Mouse (Mus musculus) MEL (cell line): ENCODE results near the gene Cops2. TPM values are rescaled to one million over a fixed set of nuclear protein-coding genes. Genes with fewer than 3 reads are reported as not detected.

ENCODE experiments used
- DNase-seq: peaks from one replicate; pipeline ENCODE4 v3.0.0; 2011; ENCODE audit warnings: low read depth, low spot score
- H3K27ac ChIP-seq: 2 replicates; pipeline ENCODE4 v1.5.1; 2012; ENCODE audit warnings: low read depth, mild to moderate bottlenecking, control low read depth, low read length, moderate library complexity; ENCODE audit not compliant: control insufficient read depth
- H3K27me3 ChIP-seq, 2 experiments: fragments of 150-350 bp in 1 of 2; sonication (generic) in 1 of 2; 2 replicates each; pipeline ENCODE4 v1.6.1; 2012; ENCODE audit warnings: low read length in 2 of 2, mild to moderate bottlenecking in 2 of 2, improper control_type of control experiment in 1 of 2, moderate library complexity in 1 of 2; ENCODE audit not compliant: insufficient read depth in 2 of 2, control insufficient read depth in 1 of 2
- H3K36me3 ChIP-seq, 2 experiments: 2 replicates each; pipeline ENCODE4 v1.6.1; 2012 to 2014; ENCODE audit warnings: low read length in 2 of 2, improper control_type of control experiment in 1 of 2, inconsistent platforms in 1 of 2, mild to moderate bottlenecking in 1 of 2; ENCODE audit not compliant: insufficient read depth in 2 of 2, control insufficient read depth in 1 of 2
- H3K4me1 ChIP-seq, 2 experiments: fragments of 150-350 bp in 1 of 2; sonication (generic) in 1 of 2; 2 replicates each; pipeline ENCODE4 v1.6.1; 2012; ENCODE audit warnings: low read length in 2 of 2, improper control_type of control experiment in 1 of 2, mild to moderate bottlenecking in 1 of 2; ENCODE audit not compliant: insufficient read depth in 2 of 2, control insufficient read depth in 1 of 2
- H3K4me3 ChIP-seq, 2 experiments: fragments of 150-350 bp in 1 of 2; sonication (generic) in 1 of 2; 2 replicates each; pipeline ENCODE4 v1.5.1; 2012; ENCODE audit warnings: low read depth in 2 of 2, low read length in 2 of 2, mild to moderate bottlenecking in 2 of 2, moderate library complexity in 2 of 2, control low read depth in 1 of 2, improper control_type of control experiment in 1 of 2; ENCODE audit not compliant: control insufficient read depth in 1 of 2, insufficient read depth in 1 of 2
- H3K79me2 ChIP-seq: 2 replicates; pipeline ENCODE4 v1.6.1; 2012; ENCODE audit warnings: mild to moderate bottlenecking, low read length, moderate library complexity; ENCODE audit not compliant: control insufficient read depth, poor library complexity, insufficient read depth
- H3K9ac ChIP-seq: 2 replicates; pipeline ENCODE4 v1.6.1; 2012; ENCODE audit warnings: low read depth, mild to moderate bottlenecking, control low read depth, low read length, moderate library complexity; ENCODE audit not compliant: control insufficient read depth, poor library complexity, severe bottlenecking
- H3K9me3 ChIP-seq: fragments of 150-350 bp; sonication (generic); replicated peaks from 2 replicates; pipeline ENCODE4 v1.6.1; 2012; ENCODE audit warnings: mild to moderate bottlenecking, low read length, improper control_type of control experiment, moderate library complexity; ENCODE audit not compliant: insufficient read depth
- CHD1 ChIP-seq: IDR thresholded peaks from 2 replicates; pipeline ENCODE4 v1.6.1; 2012; ENCODE audit warnings: low read depth, mild to moderate bottlenecking, inconsistent platforms, low read length, improper control_type of control experiment
- CTCF ChIP-seq, 3 experiments: IDR thresholded peaks in 2 of 3; conservative IDR thresholded peaks in 1 of 3; 2 replicates each; pipeline ENCODE4 v1.5.1; 2011 to 2012; ENCODE audit warnings: low read length in 3 of 3, low read depth in 2 of 3, mild to moderate bottlenecking in 2 of 3, improper control_type of control experiment in 1 of 3, inconsistent platforms in 1 of 3, mixed read lengths in 1 of 3, moderate library complexity in 1 of 3; ENCODE audit not compliant: control insufficient read depth in 1 of 3, insufficient read depth in 1 of 3, poor library complexity in 1 of 3, severe bottlenecking in 1 of 3
- E2F4 ChIP-seq: IDR thresholded peaks from 2 replicates; pipeline ENCODE4 v1.6.1; 2011; ENCODE audit warnings: low read depth, low read length, improper control_type of control experiment, borderline replicate concordance
- EP300 ChIP-seq, 2 experiments: IDR thresholded peaks; 2 replicates each; pipeline ENCODE4 v1.6.1; 2011; ENCODE audit warnings: improper control_type of control experiment in 2 of 2, low read length in 2 of 2, low read depth in 1 of 2, mild to moderate bottlenecking in 1 of 2
- ETS1 ChIP-seq: IDR thresholded peaks from 2 replicates; pipeline ENCODE4 v1.6.1; 2012; ENCODE audit warnings: low read depth, mild to moderate bottlenecking, inconsistent platforms, low read length, improper control_type of control experiment, moderate library complexity
- GABPA ChIP-seq: IDR thresholded peaks from 2 replicates; pipeline ENCODE4 v1.6.1; 2012; ENCODE audit warnings: low read depth, mild to moderate bottlenecking, inconsistent platforms, low read length, improper control_type of control experiment, moderate library complexity
- GATA1 ChIP-seq: IDR thresholded peaks from 2 replicates; pipeline ENCODE4 v1.6.1; 2011; ENCODE audit warnings: low read depth, low read length, improper control_type of control experiment
- JUND ChIP-seq: IDR thresholded peaks from 2 replicates; pipeline ENCODE4 v1.6.1; 2011; ENCODE audit warnings: low read depth, mild to moderate bottlenecking, improper control_type of control experiment, low read length
- KAT2A ChIP-seq: conservative IDR thresholded peaks from 2 replicates; pipeline ENCODE4 v1.6.1; 2012; ENCODE audit warnings: low read depth, low read length, improper control_type of control experiment, inconsistent platforms
- MAX ChIP-seq: IDR thresholded peaks from 2 replicates; pipeline ENCODE4 v1.6.1; 2011; ENCODE audit warnings: low read length, improper control_type of control experiment
- MAZ ChIP-seq: IDR thresholded peaks from 2 replicates; pipeline ENCODE4 v1.6.1; 2012; ENCODE audit warnings: low read depth, mild to moderate bottlenecking, inconsistent platforms, low read length, improper control_type of control experiment
- MEF2A ChIP-seq: IDR thresholded peaks from 2 replicates; pipeline ENCODE4 v1.6.1; 2014; ENCODE audit warnings: low read depth, mild to moderate bottlenecking, inconsistent platforms, low read length, improper control_type of control experiment; ENCODE audit not compliant: poor library complexity, insufficient replicate concordance, severe bottlenecking; ENCODE audit errors: extremely low read depth
- MXI1 ChIP-seq: IDR thresholded peaks from 2 replicates; pipeline ENCODE4 v1.6.1; 2011; ENCODE audit warnings: mild to moderate bottlenecking, low read depth, low read length, improper control_type of control experiment
- MYB ChIP-seq: IDR thresholded peaks from 2 replicates; pipeline ENCODE4 v1.6.1; 2011; ENCODE audit warnings: mild to moderate bottlenecking, low read depth, low read length, improper control_type of control experiment
- MYC ChIP-seq: IDR thresholded peaks from 2 replicates; pipeline ENCODE4 v1.6.1; 2011; ENCODE audit warnings: low read depth, mild to moderate bottlenecking, low read length, improper control_type of control experiment, moderate library complexity
- NELFE ChIP-seq: IDR thresholded peaks from 2 replicates; pipeline ENCODE4 v1.6.1; 2011; ENCODE audit warnings: low read depth, low read length, improper control_type of control experiment
- NRF1 ChIP-seq: IDR thresholded peaks from 2 replicates; pipeline ENCODE4 v1.6.1; 2014; ENCODE audit warnings: low read depth, mild to moderate bottlenecking, inconsistent platforms, low read length, improper control_type of control experiment, moderate library complexity; ENCODE audit not compliant: poor library complexity, insufficient read depth, severe bottlenecking
- RCOR1 ChIP-seq: IDR thresholded peaks from 2 replicates; pipeline ENCODE4 v1.6.1; 2012; ENCODE audit warnings: low read depth, mild to moderate bottlenecking, inconsistent platforms, low read length, improper control_type of control experiment
- SMC3 ChIP-seq: IDR thresholded peaks from 2 replicates; pipeline ENCODE4 v1.6.1; 2011; ENCODE audit warnings: low read depth, low read length, improper control_type of control experiment
- USF1 ChIP-seq: IDR thresholded peaks from 2 replicates; pipeline ENCODE4 v1.6.1; 2014; ENCODE audit warnings: low read depth, mild to moderate bottlenecking, inconsistent platforms, low read length, improper control_type of control experiment, moderate library complexity
- USF2 ChIP-seq, 2 experiments: IDR thresholded peaks; 2 replicates each; pipeline ENCODE4 v1.6.1; 2011 to 2012; ENCODE audit warnings: improper control_type of control experiment in 2 of 2, low read length in 2 of 2, borderline replicate concordance in 1 of 2, inconsistent platforms in 1 of 2, low read depth in 1 of 2, mild to moderate bottlenecking in 1 of 2; ENCODE audit not compliant: insufficient read depth in 1 of 2
- ZMIZ1 ChIP-seq: IDR thresholded peaks from 2 replicates; pipeline ENCODE4 v1.6.1; 2012; ENCODE audit warnings: low read depth, mild to moderate bottlenecking, inconsistent platforms, low read length, improper control_type of control experiment, moderate library complexity
- ZNF384 ChIP-seq: IDR thresholded peaks from 2 replicates; pipeline ENCODE4 v1.6.1; 2012; ENCODE audit warnings: low read depth, mild to moderate bottlenecking, inconsistent platforms, low read length, improper control_type of control experiment
- polyA plus RNA-seq, 2 experiments: library from polyadenylated mRNA; stranded (reverse) in 1 of 2; unstranded in 1 of 2; fragments of >175 nt in 1 of 2; fragments of >200 nt in 1 of 2; gene quantifications; 2 replicates each; pipeline versions ENCODE4 v1.2.1 to v1.2.4; 2012; ENCODE audit warnings: low replicate concordance in 2 of 2, low read depth in 1 of 2; ENCODE audit not compliant: insufficient read length in 2 of 2, insufficient read depth in 1 of 2, missing spikeins in 1 of 2
- total RNA-seq: library from RNA; depleted of rRNA; stranded (reverse); fragments of 300-350 nt; gene quantifications from 2 replicates; pipeline ENCODE4 v1.2.3, GENCODE M21; 2012

The Cops2 gene
- total and polyA plus RNA-seq, 3 experiments = 65.3 to 131 (median 66.2) TPM

- no peak overlapping the region; the same call in none of the 2 replicates for H3K9ac ChIP-seq
- no peaks in the 10 kb centered on the region for H3K79me2 ChIP-seq
- TF ChIP-seq RCOR1 (no peak), KAT2A (no peak), MXI1 (no peak), NRF1 (no peak), NELFE (no peak), EP300 (IDR thresholded peaks at IDR 0.05; ENCODE audit: low read depth in 1 of 2, low read length in 2 of 2) (no peak), CHD1 (no peak), MAX (no peak), USF2 (IDR thresholded peaks at IDR 0.05; ENCODE audit: borderline replicate concordance in 1 of 2, insufficient read depth in 1 of 2, low read depth in 1 of 2, low read length in 2 of 2) (no peak), GABPA (no peak), ETS1 (no peak), E2F4 (no peak)
- no peak for DNase-seq
- peaks cover 0 to 23% of the 10 kb centered on the region in 2 experiments; a peak in 3 of 4 replicates for H3K4me1 ChIP-seq
- H3K4me3 ChIP-seq = peak overlapping the region; percentile 31 to 33; a peak in 3 of 4 replicates
- peak overlapping the region; percentile 77 for H3K27ac ChIP-seq
- H3K36me3 ChIP-seq = peaks cover 0 to 17% of the 10 kb centered on the region in 2 experiments; a peak in 2 of 4 replicates
- H3K27me3 ChIP-seq = no peaks in the 10 kb centered on the region; a peak in 1 of 4 replicates
- no peaks in the 10 kb centered on the region for H3K9me3 ChIP-seq
These were observed 66.6 kb downstream of the Cops2 start for GRCm38 (mm10) chr2:125792144-125792878.

- TF ChIP-seq MEF2A (no peak), NELFE (peak; percentile 20; the same call in 1 of the 2 replicates), ZNF384 (no peak), MAZ (no peak), USF1 (no peak), ZMIZ1 (no peak), KAT2A (no peak), MYC (no peak), GABPA (no peak), EP300 (IDR thresholded peaks at IDR 0.05; ENCODE audit: low read depth in 1 of 2, low read length in 2 of 2) (0 out of 4 replicates have a peak, but pooled peaks of 1 of the 2 experiments have one; percentile 9), CHD1 (no peak), SMC3 (no peak), MYB (no peak), CTCF (IDR thresholded peaks at IDR 0.05 in 2 of 3, conservative IDR thresholded peaks at IDR 0.05 in 1 of 3; ENCODE audit: control insufficient read depth in 1 of 3, insufficient read depth in 1 of 3, low read depth in 2 of 3, low read length in 3 of 3, poor library complexity in 1 of 3, severe bottlenecking in 1 of 3) (no peak), JUND (no peak), RCOR1 (no peak), MAX (no peak), GATA1 (peak; percentile 41)
- Histone ChIP-seq H3K9ac (no peak overlapping the region), H3K4me3 (peak overlapping the region; percentile 31 to 33), H3K27ac (peak overlapping the region; percentile 77), H3K36me3 (peaks cover 0 to 17% of the 10 kb centered on the region in 2 experiments; a peak in 2 of 4 replicates), H3K9me3 (no peaks in the 10 kb centered on the region), H3K79me2 (no peaks in the 10 kb centered on the region), H3K4me1 (peaks cover 0 to 23% of the 10 kb centered on the region in 2 experiments; a peak in 3 of 4 replicates), H3K27me3 (no peaks in the 10 kb centered on the region)
- peak; percentile 83 for DNase-seq
These were observed 67.5 kb downstream of the Cops2 start for GRCm38 (mm10) chr2:125791485-125791885.
